Mouse (Mus musculus): Measurements from ENCODE around the gene Ccr7. TPM values are rescaled to one million over a fixed set of nuclear protein-coding genes. Genes with fewer than 3 reads are reported as not detected.

Gene Ccr7
- polyA plus RNA-seq, 1 experiment from 2014 or later: not detected

GRCm38 (mm10) chr11:99118963-99119362 is 35.9 kb downstream of the Ccr7 start:
- H3K27ac ChIP-seq: no peak overlapping the region
- H3K27me3 ChIP-seq: no peaks in the 10 kb centered on the region
- H3K4me3 ChIP-seq: no peak overlapping the region
- H3K36me3 ChIP-seq: no peaks in the 10 kb centered on the region
- WGBS: 85% methylated on average over 7 of the region's 7 CpGs
- H3K4me2 ChIP-seq: no peak overlapping the region
- ATAC-seq (ENCODE audit: low FRiP score): no peak
- H3K4me1 ChIP-seq (replicated peaks): peaks cover 11% of the 10 kb centered on the region
- H3K9ac ChIP-seq: no peak overlapping the region
- H3K9me3 ChIP-seq: no peaks in the 10 kb centered on the region

- Histone ChIP-seq H3K4me1 (replicated peaks) (peaks cover 11% of the 10 kb centered on the region), H3K4me2 (no peak overlapping the region), H3K4me3 (no peak overlapping the region), H3K27ac (no peak overlapping the region), H3K9me3 (no peaks in the 10 kb centered on the region), H3K36me3 (no peaks in the 10 kb centered on the region), H3K27me3 (no peaks in the 10 kb centered on the region), H3K9ac (no peak overlapping the region)
- WGBS: 97% methylated on average over 1 of the region's 1 CpGs
- no peak for ATAC-seq (ENCODE audit: low FRiP score)
Observed at GRCm38 (mm10) chr11:99118420-99118819, 36.5 kb downstream of the Ccr7 start.

GRCm38 (mm10) chr11:99117907-99118306 is 37.0 kb downstream of the Ccr7 start:
- Histone ChIP-seq H3K36me3 (no peaks in the 10 kb centered on the region), H3K9me3 (no peaks in the 10 kb centered on the region), H3K9ac (no peak overlapping the region), H3K4me2 (no peak overlapping the region), H3K27ac (no peak overlapping the region), H3K4me1 (replicated peaks) (peaks cover 14% of the 10 kb centered on the region), H3K27me3 (no peaks in the 10 kb centered on the region), H3K4me3 (no peak overlapping the region)
- no peak for ATAC-seq (ENCODE audit: low FRiP score)
- WGBS: 87% methylated on average over 7 of the region's 7 CpGs

GRCm38 (mm10) chr11:99115940-99116339 is 38.9 kb downstream of the Ccr7 start:
- no peaks in the 10 kb centered on the region for H3K27me3 ChIP-seq
- no peak for ATAC-seq (ENCODE audit: low FRiP score)
- H3K4me1 ChIP-seq (replicated peaks): peaks cover 16% of the 10 kb centered on the region
- H3K27ac ChIP-seq: no peak overlapping the region
- WGBS: 79% methylated on average over 6 of the region's 6 CpGs
- no peak overlapping the region for H3K9ac ChIP-seq
- no peak overlapping the region for H3K4me2 ChIP-seq
- H3K36me3 ChIP-seq: no peaks in the 10 kb centered on the region
- no peak overlapping the region for H3K4me3 ChIP-seq
- no peaks in the 10 kb centered on the region for H3K9me3 ChIP-seq

GRCm38 (mm10) chr11:99113111-99113510 is 41.8 kb downstream of the Ccr7 start:
- Histone ChIP-seq H3K27ac (no peak overlapping the region; the same call in 1 of the 2 replicates), H3K4me1 (replicated peaks) (peaks cover 10% of the 10 kb centered on the region; the same call in 1 of the 2 replicates)

GRCm38 (mm10) chr11:99112700-99113099 is 42.2 kb downstream of the Ccr7 start:
- Histone ChIP-seq H3K27me3 (no peaks in the 10 kb centered on the region), H3K9me3 (no peaks in the 10 kb centered on the region), H3K4me2 (no peak overlapping the region), H3K9ac (no peak overlapping the region), H3K36me3 (no peaks in the 10 kb centered on the region), H3K4me1 (replicated peaks) (peaks cover 10% of the 10 kb centered on the region; the same call in 1 of the 2 replicates), H3K4me3 (no peak overlapping the region), H3K27ac (no peak overlapping the region; the same call in 1 of the 2 replicates)
- ATAC-seq (ENCODE audit: low FRiP score): no peak
- WGBS: 40% methylated on average over 5 of the region's 5 CpGs

More at GRCm38 (mm10) chr11:99113111-99113510, 41.8 kb downstream of the Ccr7 start:
- 4% methylated on average over 3 of the region's 3 CpGs for WGBS
- Histone ChIP-seq H3K9ac (no peak overlapping the region), H3K4me3 (no peak overlapping the region), H3K4me2 (no peak overlapping the region), H3K9me3 (no peaks in the 10 kb centered on the region), H3K27me3 (no peaks in the 10 kb centered on the region), H3K36me3 (no peaks in the 10 kb centered on the region)
- no peak for ATAC-seq (ENCODE audit: low FRiP score)

- H3K27me3 ChIP-seq: no peaks in the 10 kb centered on the region
- peaks cover 10% of the 10 kb centered on the region; the same call in 1 of the 2 replicates for H3K4me1 ChIP-seq (replicated peaks)
- no peaks in the 10 kb centered on the region for H3K36me3 ChIP-seq
- no peaks in the 10 kb centered on the region for H3K9me3 ChIP-seq
- no peak overlapping the region for H3K9ac ChIP-seq
- no peak overlapping the region for H3K4me2 ChIP-seq
- ATAC-seq (ENCODE audit: low FRiP score): no peak
- WGBS: 93% methylated on average over 7 of the region's 7 CpGs
- no peak overlapping the region for H3K4me3 ChIP-seq
- H3K27ac ChIP-seq: no peak overlapping the region
Observed at GRCm38 (mm10) chr11:99111631-99112030, 43.2 kb downstream of the Ccr7 start.

GRCm38 (mm10) chr11:99111155-99111554 is 43.7 kb downstream of the Ccr7 start:
- no peak for ATAC-seq (ENCODE audit: low FRiP score)
- H3K4me1 ChIP-seq (replicated peaks): peaks cover 10% of the 10 kb centered on the region; the same call in 1 of the 2 replicates
- no peaks in the 10 kb centered on the region for H3K27me3 ChIP-seq
- H3K4me2 ChIP-seq: no peak overlapping the region
- H3K36me3 ChIP-seq: no peaks in the 10 kb centered on the region
- no peak overlapping the region for H3K4me3 ChIP-seq
- H3K9me3 ChIP-seq: no peaks in the 10 kb centered on the region
- H3K9ac ChIP-seq: no peak overlapping the region
- H3K27ac ChIP-seq: no peak overlapping the region
- WGBS: 73% methylated on average over 11 of the region's 11 CpGs

GRCm38 (mm10) chr11:99110370-99111110 is 44.3 kb downstream of the Ccr7 start:
- Histone ChIP-seq H3K4me2 (no peak overlapping the region), H3K27me3 (no peaks in the 10 kb centered on the region), H3K4me1 (replicated peaks) (peaks cover 10% of the 10 kb centered on the region; the same call in 1 of the 2 replicates), H3K27ac (no peak overlapping the region), H3K36me3 (no peaks in the 10 kb centered on the region), H3K4me3 (no peak overlapping the region), H3K9me3 (no peaks in the 10 kb centered on the region), H3K9ac (no peak overlapping the region)
- no peak for ATAC-seq (ENCODE audit: low FRiP score)
- WGBS: 84% methylated on average over 15 of the region's 15 CpGs

- Histone ChIP-seq H3K4me1 (replicated peaks) (peaks cover 10% of the 10 kb centered on the region; the same call in 1 of the 2 replicates), H3K27me3 (no peaks in the 10 kb centered on the region), H3K36me3 (no peaks in the 10 kb centered on the region), H3K4me3 (no peak overlapping the region), H3K27ac (no peak overlapping the region), H3K9ac (no peak overlapping the region), H3K9me3 (no peaks in the 10 kb centered on the region), H3K4me2 (no peak overlapping the region)
- 62% methylated on average over 3 of the region's 3 CpGs for WGBS
- no peak for ATAC-seq (ENCODE audit: low FRiP score)
Observed at GRCm38 (mm10) chr11:99108296-99108695, 46.6 kb downstream of the Ccr7 start.

GRCm38 (mm10) chr11:99105981-99106726 is 48.7 kb downstream of the Ccr7 start:
- H3K27me3 ChIP-seq: no peaks in the 10 kb centered on the region
- H3K4me2 ChIP-seq: no peak overlapping the region
- H3K27ac ChIP-seq: no peak overlapping the region
- H3K4me3 ChIP-seq: no peak overlapping the region
- WGBS: 77% methylated on average over 12 of the region's 12 CpGs
- no peaks in the 10 kb centered on the region for H3K9me3 ChIP-seq
- no peak for ATAC-seq (ENCODE audit: low FRiP score)
- no peaks in the 10 kb centered on the region for H3K36me3 ChIP-seq
- peaks cover 2% of the 10 kb centered on the region; the same call in 1 of the 2 replicates for H3K4me1 ChIP-seq (replicated peaks)
- no peak overlapping the region for H3K9ac ChIP-seq

- no peak for ATAC-seq (ENCODE audit: low FRiP score)
- no peaks in the 10 kb centered on the region for H3K27me3 ChIP-seq
- no peak overlapping the region for H3K4me3 ChIP-seq
- H3K27ac ChIP-seq: no peak overlapping the region
- H3K9me3 ChIP-seq: no peaks in the 10 kb centered on the region
- no peaks in the 10 kb centered on the region; the same call in 1 of the 2 replicates for H3K4me1 ChIP-seq (replicated peaks)
- no peaks in the 10 kb centered on the region for H3K36me3 ChIP-seq
- WGBS: 85% methylated on average over 9 of the region's 9 CpGs
- H3K9ac ChIP-seq: no peak overlapping the region
- no peak overlapping the region for H3K4me2 ChIP-seq
Observed at GRCm38 (mm10) chr11:99104609-99105410, 50.1 kb downstream of the Ccr7 start.
